11 mouse cellular contexts compared by ENCODE assay signal in the genomic region with DNA sequence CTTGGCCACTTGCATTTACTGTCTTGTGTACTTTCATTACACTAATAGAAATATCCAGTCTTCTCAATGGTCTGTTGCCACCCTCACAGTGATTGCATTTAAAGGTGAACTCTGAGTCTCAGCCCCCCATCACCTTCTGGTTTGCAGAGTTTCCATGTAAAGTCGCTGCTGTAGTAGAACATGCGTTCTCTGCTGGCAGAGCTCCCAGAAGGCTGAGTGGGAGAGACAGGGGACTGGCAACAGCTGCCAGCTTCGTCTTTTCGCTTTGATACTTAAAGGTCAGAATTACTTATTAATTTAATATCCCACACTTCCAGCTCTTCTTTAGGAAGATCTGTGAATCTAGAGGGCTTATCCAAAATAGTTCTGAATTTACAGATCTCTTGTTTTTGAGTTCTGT. TPM values are rescaled to one million over a fixed set of nuclear protein-coding genes. Genes with fewer than 3 reads are reported as not detected.
DNase-seq lines count a peak whose midpoint lies in the region; ATAC-seq and TF ChIP-seq lines count a peak whose summit lies in the region.
"Had no signal": no experiment of that assay in that cellular context is flagged by ENCODE, and none has a peak within 500 bp of the region (broad histone marks: within the 10 kb centered on the region; RNA-seq: fewer than 3 reads in every experiment).

No protein-coding gene starts in this region.

- H3K4me3 ChIP-seq in heart, embryonic 11.5 days (ENCODE audit: low read depth, low read length): no peak overlapping the region
- no peak overlapping the region for H3K4me3 ChIP-seq in liver, postnatal 0 days (ENCODE audit: low read depth, low read length)
- H3K4me3 ChIP-seq: hindbrain, embryonic 13.5 days; midbrain, embryonic 12.5 days had no signal

- no peaks in the 10 kb centered on the region for H3K27me3 ChIP-seq in heart, embryonic 11.5 days (ENCODE audit: control insufficient read depth, insufficient read depth, low read length)
- no peaks in the 10 kb centered on the region for H3K27me3 ChIP-seq in liver, postnatal 0 days (ENCODE audit: insufficient read depth, low read length)
- H3K27me3 ChIP-seq: midbrain, embryonic 12.5 days had no signal

- H3K4me1 ChIP-seq in heart, embryonic 11.5 days (ENCODE audit: control insufficient read depth, insufficient read depth, low read length): no peaks in the 10 kb centered on the region
- H3K4me1 ChIP-seq in liver, postnatal 0 days (ENCODE audit: insufficient read depth): no peaks in the 10 kb centered on the region
- H3K4me1 ChIP-seq: hindbrain, embryonic 13.5 days; midbrain, embryonic 12.5 days had no signal

- ATAC-seq in heart, embryonic 11.5 days (replicated peaks; ENCODE audit: insufficient number of reproducible peaks, low FRiP score, low TSS enrichment): no peak
- no peak for ATAC-seq in liver, postnatal 0 days

- H3K9ac ChIP-seq in heart, embryonic 11.5 days (ENCODE audit: low read depth, low read length): no peak overlapping the region
- H3K9ac ChIP-seq in liver, postnatal 0 days (replicated peaks): no peak overlapping the region
- H3K9ac ChIP-seq: hindbrain, embryonic 13.5 days; midbrain, embryonic 12.5 days had no signal

- intact Hi-C loops in heart, postnatal 10 days (cut with DNase I): no loop called here
- intact Hi-C loops in left cerebral cortex, postnatal 4 days (cut with DNase I): no loop called here

- no peaks in the 10 kb centered on the region for H3K9me3 ChIP-seq in heart, embryonic 11.5 days (replicated peaks; ENCODE audit: control insufficient read depth, low read length)
- H3K9me3 ChIP-seq in liver, postnatal 0 days (ENCODE audit: low read length): no peaks in the 10 kb centered on the region
- H3K9me3 ChIP-seq: hindbrain, embryonic 13.5 days; midbrain, embryonic 12.5 days had no signal

- H3K4me2 ChIP-seq in heart, embryonic 11.5 days: no peak overlapping the region
- no peak overlapping the region for H3K4me2 ChIP-seq in liver, postnatal 0 days (ENCODE audit: low read depth, low read length)
- H3K4me2 ChIP-seq: hindbrain, embryonic 13.5 days; midbrain, embryonic 12.5 days had no signal

- no peak overlapping the region for H3K27ac ChIP-seq in heart, embryonic 11.5 days (ENCODE audit: low read depth, low read length)
- no peak overlapping the region for H3K27ac ChIP-seq in liver, postnatal 0 days (ENCODE audit: low read depth)
- H3K27ac ChIP-seq: hindbrain, embryonic 13.5 days; midbrain, embryonic 12.5 days had no signal

- no peak for TF ChIP-seq CTCF in liver, postnatal 0 days (IDR thresholded peaks at IDR 0.05; ENCODE audit: low read depth)

- H3K36me3 ChIP-seq in heart, embryonic 11.5 days (ENCODE audit: control insufficient read depth, insufficient read depth, low read length): no peaks in the 10 kb centered on the region
- H3K36me3 ChIP-seq in liver, postnatal 0 days (replicated peaks; ENCODE audit: insufficient read depth, low read length): no peaks in the 10 kb centered on the region
- H3K36me3 ChIP-seq: hindbrain, embryonic 13.5 days; midbrain, embryonic 12.5 days had no signal

- peak; percentile 3 to 16 for DNase-seq in heart, adult 9 months (ENCODE audit: low spot score in 2 of 2)
- DNase-seq in adrenal gland, postnatal 14 days: peak; percentile 60
- DNase-seq in heart, postnatal 10 days: peak; percentile 46 to 49
- peak; percentile 67 for DNase-seq in left cerebral cortex, postnatal 4 days
- no peak for DNase-seq in thymus, postnatal 25 days
- no peak for DNase-seq in liver, postnatal 0 days
- DNase-seq: kidney, adult 8-10 months; lung, adult 18-20 months had no signal

- WGBS in heart, embryonic 11.5 days (ENCODE audit: insufficient replicate concordance): 62% methylated on average over 4 of the region's 4 CpGs
- WGBS in liver, postnatal 0 days (ENCODE audit: insufficient replicate concordance): 79% methylated on average over 4 of the region's 4 CpGs

- no peak for TF ChIP-seq EP300 in liver, postnatal 0 days (IDR thresholded peaks at IDR 0.05; ENCODE audit: low read depth)

RNA-seq across cellular contexts. Expression of a gene that starts 8.7 kb away (rescaled TPM):
- 0.76 and 1.1 TPM in 2 replicates for polyA plus RNA-seq in heart, embryonic 11.5 days (2014; fragmentation: Nextera tagmentation; extraction: Ambion mirVana)
- total RNA-seq in adrenal gland, postnatal 14 days (2021): 17.3 and 20.4 TPM in 2 replicates
- total RNA-seq in heart, postnatal 10 days (2021): 1 to 10 TPM; 1.0 to 1.3 TPM
- total RNA-seq in left cerebral cortex, postnatal 4 days (2021): 100 to 1,000 TPM; 148 to 155 TPM
- not detected in 2 replicates for polyA plus RNA-seq in liver, postnatal 0 days (2015; fragmentation: Nextera tagmentation; extraction: Ambion mirVana)

Comparison
In these comparisons a context has a peak if more than half of its experiments do, and no peak if none do; other contexts are left out.
1. DNase-seq: peak in heart, adult 9 months (2 of 2), adrenal gland, postnatal 14 days (single experiment), heart, postnatal 10 days (2 of 2) and left cerebral cortex, postnatal 4 days (single experiment); none in thymus, postnatal 25 days (single experiment) and liver, postnatal 0 days (single experiment).